Mouse (Mus musculus) urinary bladder, adult 18-20 months (tissue): ENCODE measurements around the gene Gata5.

ENCODE experiments used
- DNase-seq, 2 experiments: peaks; one replicate each; pipeline ENCODE4 v3.0.0; 2022; ENCODE audit warnings: low spot score in 2 of 2, mixed read lengths in 2 of 2

Gata5 gene

DNA sequence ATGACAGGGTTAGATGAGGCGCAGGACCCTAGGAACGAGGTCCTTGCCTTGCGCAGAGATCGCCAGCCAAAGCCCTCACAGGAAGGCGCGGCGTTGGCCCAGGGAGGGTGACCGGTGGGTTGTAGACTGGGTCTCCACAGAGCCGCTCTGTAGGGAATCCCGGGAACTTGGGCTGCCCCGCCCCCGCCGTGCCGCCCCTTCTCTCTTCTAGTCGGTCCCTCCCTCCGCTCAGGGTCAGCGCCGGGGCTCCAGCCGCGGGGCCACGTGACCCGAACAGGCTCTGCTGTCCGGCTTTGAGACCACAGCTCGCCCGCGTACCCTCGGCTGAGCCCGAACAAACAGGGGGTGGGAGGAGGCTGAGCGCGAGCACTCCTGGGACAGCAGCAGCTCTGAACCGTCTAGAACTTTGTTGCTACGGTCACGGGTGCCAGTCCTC is at the start of gene Gata5:
Gene Gata5 (minus strand): TSS at position 149 of the 436 bp plus-strand sequence.
- peak; percentile 50 to 76 for DNase-seq

DNA sequence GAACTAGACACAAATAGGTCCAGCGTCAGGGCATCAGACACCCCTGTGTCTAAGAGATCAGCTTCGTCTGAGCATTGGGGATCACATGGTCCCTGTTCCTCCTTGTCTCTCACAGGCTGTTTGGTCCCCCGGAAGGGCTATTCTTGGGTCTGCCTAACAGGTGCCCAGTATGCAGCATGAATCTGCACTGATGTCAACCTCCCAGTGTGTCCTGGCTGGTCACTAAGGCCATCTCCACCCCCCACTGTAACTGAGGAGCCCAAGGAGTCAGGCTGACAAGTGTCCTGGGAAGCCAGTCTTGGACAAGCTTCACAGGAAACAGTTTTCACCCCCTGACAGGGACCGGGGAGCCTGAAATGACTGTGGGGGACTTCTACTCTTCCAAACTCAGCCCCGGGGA is 42.2 kb upstream of the Gata5 start:
- DNase-seq, result no peak

DNA sequence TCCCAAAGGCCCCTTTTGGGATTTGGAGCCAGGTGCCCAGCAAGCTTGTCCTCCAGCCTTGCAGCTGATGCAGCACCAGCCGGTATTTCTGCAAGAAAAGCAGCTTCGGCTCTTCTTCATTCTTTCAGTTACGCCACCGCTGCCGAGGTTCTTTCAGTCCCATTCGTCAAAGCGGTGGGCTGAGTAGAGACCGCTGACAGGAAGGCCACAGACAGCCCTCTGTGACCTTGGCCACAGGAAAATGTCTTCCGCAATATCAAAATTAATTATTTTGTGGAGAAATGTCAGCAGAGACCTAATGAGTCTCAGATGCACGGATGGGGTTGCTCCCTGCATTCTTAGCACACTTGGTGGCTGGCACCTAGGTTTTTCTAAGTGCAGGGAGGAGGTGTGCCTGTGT is 38.8 kb upstream of the Gata5 start:
- no peak for DNase-seq

DNA sequence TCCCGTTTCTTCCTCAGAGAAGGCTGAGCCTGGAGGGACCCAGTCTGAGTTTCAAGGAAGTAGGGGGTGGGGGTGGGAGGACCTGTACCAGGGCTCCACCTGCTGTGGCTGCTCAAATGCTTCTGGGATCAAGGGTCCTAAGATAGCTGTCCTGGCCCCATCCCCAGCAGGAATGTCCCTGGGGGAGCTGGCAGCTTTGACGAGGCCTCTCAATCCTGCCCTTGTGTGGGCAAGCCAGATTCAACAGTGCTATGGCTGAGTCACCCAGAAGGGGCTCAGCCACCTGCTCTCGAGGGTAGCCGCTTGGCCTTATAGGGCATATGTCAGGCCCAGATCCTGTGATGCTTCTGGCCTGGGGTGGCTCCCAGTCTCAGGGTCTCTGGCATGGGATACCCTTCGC is 33.9 kb upstream of the Gata5 start:
- no peak for DNase-seq

DNA sequence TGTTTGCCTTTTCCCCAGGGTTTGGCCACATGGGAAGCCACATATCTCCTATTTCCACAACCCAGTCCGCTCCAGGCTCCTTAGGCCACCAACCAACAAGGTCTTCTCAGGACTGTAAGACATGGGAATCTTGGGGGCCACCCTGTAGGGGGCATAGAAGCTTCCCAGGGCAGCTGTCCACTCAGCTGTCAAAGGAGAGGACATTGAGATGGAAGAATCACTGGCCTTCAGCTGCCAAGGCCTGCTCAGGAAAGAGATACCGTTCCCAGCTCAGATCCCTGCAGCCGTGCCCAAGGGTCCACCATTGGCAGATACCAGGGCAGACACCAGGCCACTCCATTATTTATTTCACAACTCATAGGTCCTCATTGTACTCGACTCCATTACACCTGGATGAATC is 32.9 kb upstream of the Gata5 start:
- no peak for DNase-seq

DNA sequence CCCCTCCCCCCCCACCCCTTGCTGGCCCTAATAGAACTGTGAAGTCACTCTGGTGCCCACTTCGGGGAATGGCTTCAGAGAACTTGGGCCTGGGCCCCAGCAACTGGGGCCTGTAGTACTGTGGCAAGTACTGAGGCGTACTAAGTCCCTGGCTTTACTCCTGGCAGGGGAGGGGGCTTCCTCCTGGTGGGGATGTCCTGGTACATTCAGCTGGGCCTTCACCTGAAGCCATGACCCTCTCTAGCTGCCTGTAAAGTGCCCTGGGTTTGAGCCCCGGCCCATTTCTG is 28.9 kb upstream of the Gata5 start:
- no peak for DNase-seq

DNA sequence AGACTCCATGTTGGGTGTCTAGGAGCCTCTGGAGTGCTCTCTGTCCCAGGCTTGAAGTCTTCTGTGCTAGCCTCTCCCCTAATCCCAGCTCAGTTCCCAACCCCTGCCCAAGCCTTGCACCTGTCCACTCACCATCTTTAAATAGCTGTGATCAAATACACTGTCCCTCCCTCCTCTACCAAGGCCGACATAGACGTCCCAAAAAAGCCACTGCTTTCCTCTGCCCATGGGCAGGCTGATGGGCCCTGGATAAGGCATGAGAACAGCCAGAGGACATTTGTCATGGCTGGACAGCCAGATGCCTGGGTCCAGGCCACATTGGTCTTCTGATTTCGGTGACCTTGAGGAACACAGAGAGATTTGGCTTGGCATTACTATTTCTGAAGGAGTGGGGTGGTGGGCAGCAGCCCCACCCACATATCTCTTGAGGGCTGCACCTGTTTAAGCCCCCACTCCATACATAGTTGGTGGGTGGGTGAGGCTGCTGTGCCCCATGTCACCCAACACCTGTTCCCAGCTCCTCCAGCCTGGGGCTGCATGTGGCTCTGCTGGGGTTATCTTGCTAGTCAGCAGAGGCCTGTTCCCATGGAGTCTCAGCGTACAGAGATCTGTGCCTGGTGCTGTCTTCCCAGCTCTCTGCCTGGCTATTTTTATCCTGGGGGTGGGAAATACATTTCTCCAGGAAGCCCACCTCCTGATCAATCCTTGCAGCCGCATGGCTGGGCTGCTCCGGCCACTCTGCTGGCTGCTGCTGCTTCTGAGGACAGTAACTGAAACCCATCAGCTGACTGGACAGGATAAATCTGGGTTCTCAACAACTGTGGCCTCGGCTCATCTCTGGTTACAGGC is 28.3 kb upstream of the Gata5 start:
- DNase-seq, result no peak

DNA sequence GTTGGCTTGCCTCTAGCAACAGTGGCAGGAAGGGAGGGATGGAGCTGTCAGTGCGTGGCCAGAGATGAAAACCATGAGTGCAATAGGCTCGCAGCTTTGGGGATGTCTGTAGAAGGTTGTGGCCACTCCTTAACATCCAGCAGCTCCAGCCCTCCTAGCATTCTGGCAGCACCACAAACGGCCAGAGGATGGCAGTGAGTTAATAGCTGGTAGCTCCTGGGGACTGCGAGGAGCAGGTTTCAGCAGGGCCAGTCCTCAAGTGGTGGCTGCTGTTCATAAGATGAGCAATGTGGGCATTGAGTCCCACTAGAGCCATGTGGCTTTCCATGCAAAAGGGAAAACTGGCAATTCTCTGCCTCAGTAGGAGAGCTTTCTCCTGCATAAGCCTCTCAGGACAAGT is 24.6 kb upstream of the Gata5 start:
- no peak for DNase-seq

DNA sequence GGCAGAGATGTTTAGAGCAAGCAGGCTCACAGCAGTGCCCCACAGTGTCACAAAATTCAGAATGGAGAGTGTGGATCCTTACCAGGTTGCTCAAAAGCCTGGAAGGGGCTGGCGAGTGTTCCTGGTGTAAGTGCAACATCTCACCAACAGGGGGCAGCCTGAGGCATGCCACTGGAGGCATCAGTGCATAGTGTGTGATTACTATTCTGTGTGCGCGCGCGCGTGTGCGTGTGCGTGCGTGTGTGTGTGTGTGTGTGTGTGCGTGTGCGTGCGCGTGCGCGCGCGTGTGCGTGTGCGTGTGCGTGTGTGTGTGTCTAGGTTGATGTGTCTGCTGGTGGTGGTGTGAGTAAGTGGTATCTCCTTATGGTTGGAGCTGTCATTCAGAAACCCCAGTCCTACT is 18.8 kb upstream of the Gata5 start:
- no peak for DNase-seq

DNA sequence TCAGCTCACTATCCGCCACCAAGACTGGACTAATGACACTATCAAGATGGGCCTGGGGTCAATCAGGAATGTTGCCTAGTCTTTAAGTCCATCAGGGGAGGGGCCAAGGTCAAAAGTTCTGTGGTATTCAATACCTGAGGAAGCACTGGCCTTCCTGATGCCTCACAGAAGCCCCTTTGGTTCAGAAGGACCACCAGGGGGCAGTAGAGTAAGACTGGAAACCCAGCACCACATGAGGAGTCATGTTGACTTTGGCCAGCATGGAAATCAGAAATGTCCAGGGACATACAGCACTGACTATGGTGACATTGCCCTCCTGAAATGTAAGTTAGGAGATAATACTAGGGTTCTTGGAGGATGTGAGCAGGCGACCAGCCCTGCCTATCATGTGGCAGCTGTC is 16.2 kb upstream of the Gata5 start:
- DNase-seq, result no peak

DNA sequence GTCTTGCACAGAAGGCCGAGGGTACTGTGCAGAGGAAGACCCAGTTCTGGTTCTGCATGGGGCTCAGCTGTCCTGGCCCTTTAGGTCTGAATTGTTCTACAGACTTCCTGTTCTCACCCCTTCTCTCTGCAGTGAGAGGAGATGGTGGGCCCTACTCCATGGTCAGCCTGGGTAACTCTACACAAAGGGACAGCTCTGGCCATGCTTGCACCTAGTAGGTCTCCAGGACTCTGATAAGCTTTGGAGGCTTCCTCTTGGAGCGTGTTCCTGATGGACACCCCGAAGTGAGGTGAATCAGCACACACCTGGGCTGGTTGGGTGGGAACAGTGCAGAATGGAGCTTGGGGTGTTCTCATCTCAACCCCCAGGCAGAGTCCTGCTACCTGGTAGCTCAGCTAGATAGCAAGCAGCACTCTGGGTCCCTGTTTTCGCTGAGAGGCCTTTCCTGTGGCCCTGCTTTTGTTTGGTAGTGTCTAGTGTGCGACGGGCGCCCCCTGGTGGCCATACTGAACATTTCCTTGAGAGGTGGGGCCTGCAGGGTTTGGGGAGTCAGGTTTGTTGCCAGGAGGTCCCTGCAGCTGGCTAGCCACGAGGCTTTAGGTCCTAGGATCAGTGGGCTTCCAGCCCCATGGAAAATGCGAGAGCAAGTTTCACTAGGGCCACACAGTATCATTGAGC is 12.5 kb upstream of the Gata5 start:
- peak; percentile 62 to 75 for DNase-seq

DNA sequence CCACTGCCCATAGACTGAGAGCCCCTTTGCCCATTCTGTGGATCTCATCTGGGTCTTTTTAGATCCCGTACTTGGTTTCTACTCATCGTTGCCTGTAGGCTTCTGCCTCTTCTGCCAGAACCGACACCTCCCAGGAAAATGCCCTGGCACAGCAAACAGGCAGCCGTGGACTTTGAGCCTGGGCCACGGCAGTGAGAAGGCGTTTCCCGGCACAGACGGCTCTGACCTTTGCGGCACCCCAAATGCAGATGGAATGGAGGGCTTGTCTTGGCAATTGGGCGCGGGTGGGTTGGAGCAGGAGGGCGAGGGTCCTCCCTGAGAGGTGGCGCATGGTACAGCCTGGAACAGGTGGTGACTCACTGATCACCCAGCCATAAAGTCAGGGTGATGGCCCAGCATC is 8.6 kb upstream of the Gata5 start:
- DNase-seq, result no peak

DNA sequence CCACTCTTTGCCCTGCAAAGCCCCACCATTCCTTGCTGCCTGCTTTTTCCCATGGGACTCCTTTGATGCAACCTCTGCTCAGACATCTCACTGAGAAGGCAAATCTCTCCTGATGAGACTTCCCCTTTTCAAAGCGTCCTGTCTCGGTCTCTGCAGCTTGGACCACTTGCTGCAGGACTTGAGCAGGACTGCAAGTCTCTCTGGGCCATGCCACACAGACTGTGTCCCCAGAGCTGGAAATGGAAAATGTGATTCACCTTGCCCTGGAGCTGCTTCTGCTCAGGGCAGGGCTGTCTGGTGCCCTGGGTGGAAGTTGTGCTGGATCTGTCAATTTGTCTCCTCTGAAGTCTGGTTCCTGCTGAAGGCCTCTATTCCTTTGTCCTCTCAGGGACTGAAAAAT is 7.7 kb upstream of the Gata5 start:
- DNase-seq, result no peak

DNA sequence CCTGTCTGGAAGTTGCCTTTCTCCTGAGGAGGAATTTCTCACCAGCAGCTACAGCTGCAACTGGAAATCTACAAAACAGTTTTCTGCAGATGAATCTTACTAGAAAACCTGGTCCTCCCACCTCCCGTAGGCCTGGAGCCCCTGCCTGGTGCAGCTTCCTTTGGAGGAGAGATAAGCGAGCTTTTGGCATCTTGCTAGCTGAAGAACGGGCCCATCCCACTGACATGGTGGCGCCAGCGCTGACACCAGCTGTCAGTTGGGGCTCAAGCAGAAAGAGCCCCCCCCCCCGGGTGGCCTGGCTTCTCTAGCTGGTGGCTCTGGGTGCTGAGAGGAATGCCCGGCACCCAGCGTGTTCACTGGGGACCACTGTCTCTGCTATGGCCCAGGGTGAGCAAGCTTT is 6.7 kb upstream of the Gata5 start:
- DNase-seq, result no peak

DNA sequence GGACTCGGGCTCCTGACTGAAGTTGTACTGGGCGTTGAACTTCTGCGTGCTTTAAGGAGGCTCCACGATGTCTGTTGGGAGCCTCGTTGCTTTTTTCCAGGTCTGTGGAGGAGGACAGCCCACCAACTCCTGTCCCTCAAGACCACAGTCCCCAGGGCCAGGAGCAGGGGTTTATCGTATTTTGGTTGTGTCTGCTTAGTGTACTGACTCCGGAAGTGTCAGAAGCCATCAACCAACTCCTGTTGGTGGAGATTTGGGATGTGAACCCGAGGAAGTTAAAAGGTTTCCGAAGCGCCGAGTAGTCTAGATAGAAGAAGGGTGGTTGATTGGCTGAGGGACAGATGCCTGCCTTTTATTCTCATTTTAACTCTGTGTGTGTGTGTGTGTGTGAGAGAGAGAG is 5.4 kb upstream of the Gata5 start:
- DNase-seq, result no peak

DNA sequence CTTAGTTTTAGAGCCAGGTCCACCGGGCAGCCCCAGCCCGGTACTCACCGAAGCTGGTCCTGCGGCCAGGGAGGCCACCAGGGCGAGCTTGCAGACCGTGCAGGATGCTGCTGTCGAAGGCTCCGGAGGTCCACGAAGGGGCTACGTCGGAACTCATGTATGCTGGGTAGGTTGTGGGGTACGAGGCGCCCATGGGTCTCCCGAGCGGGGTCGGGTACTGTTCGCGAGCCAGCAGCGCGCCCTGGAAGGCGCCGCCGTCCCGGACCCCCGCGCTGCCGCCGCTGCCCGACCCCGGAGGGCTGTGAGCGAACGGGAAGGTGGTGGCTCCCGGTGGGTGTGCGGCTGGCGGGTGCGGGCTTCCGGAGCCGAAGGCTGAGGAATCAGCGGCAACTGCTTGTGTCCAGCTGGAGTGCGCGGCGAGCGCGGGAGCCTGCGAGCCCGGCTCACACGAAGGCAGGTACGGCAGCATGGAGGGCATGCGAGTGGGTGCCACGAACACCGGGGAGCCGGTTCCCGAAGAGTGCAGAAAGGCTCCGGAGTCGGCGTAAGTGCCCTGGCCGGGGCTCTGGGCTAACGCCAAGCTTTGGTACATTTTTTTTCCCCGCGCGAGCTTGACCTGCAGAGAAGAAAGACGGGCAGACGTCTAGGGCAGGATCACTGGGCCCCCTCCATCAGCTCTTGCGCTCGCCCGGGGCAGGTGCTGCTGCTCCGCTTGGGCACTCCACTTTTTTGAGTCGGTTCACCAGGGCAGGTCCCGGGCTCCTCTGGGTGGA is 535 bp downstream of the Gata5 start:
- DNase-seq, result no peak

DNA sequence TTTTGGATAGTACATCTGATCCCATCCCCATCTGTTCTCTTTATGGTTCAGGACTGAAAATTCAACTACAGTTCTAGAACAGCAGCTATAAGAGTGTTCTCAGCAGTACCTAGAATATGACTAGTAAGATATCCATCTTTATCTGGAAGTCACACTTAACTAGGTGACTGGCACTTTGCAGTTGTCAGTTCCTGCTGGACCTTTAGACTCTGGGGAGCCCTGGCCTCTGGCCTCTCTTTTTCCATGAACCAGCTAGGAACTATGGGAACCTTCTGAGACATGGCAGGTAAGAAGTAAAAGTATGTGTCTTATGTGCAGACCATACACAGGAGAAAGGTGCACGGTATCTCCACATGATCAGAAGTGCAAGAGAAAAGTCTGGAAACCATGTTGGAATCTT is 5.0 kb downstream of the Gata5 start:
- DNase-seq, result no peak

DNA sequence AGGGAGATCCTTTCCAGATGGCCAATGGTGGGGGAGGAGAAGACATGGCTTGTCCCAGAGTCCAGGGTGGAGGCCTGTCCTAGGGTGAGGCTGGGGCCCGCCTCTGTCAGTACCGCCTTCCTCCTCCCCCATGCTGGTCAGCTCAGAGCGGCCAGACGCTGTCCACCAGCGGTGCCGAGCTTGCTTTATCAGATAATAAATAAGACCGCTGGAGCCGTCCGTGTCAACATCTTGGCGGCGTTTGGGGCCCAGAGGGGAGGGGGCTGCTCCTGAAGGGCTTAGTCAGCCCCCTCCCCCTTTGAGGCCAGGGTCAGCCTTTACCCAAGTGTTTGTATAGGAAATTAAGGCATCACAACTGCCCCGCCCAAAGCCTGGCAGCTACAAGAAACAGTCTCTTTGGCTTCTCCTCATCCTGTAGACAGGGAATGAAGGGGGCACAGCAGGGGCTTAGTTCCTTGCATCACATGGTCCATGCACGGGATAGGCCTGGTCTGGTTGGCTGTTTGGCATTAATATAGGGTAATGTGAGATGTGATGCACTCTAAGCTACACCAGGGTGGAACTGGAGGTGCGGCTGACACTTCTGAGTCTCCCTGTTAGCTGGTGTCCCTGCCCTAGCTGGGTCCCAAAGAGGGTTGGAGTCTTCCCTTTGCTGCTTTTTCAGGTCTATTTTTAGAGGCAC is 11.7 kb downstream of the Gata5 start:
- DNase-seq, result peak in 1 of 2 experiments; percentile 44

DNA sequence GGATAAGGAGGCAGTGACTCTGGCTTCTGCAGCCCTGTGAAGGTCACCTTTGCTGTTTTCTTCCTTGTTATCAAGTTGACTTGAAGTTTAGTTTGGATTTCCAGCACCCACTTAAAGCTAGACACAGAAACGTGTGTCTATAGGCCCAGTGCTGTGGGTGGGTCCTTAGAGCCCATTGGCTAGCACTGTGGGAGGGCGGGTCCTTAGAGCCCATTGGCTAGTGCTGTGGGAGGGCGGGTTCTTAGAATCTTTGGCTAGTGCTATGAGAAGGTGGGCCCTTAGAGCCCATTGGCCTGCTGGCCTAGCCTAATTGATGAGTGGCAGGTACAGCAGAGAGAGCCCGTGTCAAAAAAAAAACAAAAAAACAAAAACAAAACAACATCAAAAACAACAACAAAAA is 14.3 kb downstream of the Gata5 start:
- DNase-seq, result no peak

DNA sequence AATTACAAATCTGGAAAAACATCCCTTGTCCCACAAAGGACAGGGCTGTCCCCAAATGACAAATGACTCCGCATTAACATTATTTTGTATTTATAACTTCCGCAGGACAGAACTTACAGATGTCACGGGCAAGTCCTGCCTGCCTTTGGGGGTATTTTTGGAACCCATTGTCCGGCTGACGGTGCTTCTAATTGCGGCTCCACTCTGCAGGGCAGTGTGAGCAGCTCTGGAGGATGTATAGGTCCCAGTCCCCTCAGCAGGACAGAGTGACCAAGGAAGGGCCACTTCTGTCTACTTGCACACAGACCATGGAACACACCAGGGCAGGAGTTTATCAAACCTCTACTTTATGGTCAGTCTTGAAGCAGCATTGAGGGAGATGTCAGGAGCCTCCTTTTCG is 16.9 kb downstream of the Gata5 start:
- no peak for DNase-seq

DNA sequence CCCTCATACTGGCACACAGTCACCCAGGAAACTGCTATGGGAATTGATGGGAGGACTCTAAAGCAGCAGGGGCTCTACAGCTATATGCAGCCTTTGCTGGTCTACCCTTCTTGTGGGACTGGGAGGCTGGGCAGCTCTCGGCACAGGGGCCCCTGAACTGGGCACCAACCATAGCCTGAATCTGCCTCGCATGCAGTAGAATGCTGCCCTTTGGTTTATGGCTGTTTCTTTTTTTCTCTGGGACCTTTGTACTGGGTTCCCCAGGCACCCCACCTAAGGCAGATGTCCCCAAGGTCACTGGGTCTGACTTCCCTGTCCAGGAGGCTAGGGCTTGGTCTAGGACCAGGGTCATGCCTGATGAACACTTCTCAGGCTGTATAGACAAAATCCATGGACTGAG is 20.2 kb downstream of the Gata5 start:
- DNase-seq, result no peak

DNA sequence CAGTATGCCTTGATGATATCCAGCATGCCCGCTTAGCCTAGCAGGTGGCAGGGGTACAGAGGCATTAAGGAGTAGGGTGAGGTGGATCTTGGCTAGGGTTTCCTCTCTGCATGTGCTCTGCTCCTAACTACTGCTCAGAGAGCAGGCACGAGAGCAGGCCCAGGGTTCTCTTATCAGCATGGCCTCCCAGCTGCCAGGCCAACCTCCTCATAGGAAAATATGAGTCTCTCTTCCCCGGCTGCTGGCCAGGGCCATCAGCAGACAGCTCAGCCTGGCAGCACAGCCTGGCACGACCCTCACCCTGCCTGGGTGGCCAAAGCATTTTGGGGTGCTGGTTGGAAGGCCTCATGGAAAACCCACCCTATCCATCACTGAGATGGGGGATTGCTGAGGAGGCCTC is 23.4 kb downstream of the Gata5 start:
- no peak for DNase-seq
